Mouse (Mus musculus): ENCODE results near the gene Smoc1. TPM values are rescaled to one million over a fixed set of nuclear protein-coding genes. Genes with fewer than 3 reads are reported as not detected.

Gene Smoc1
- polyA plus RNA-seq, 1 experiment from 2014 or later, result 7.1 TPM

DNA sequence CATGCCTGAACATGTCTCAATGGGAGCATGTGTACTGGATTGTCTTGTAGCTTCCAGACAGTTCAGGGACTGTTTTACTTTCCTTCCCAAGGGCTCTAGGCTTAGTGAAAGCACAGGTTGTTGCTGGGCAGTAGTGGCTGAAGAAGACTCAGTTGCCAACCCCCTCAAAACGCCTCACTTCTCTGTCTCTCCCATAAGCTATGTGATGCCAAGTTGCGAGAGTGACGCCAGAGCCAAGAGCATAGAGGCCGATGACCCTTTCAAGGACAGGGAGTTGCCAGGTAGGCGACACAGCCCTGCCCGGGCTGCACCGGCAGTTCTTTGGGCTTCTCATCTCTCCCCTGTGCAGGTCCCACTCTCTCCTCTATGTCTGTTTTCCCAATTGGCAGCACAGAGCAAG is 141.4 kb downstream of the Smoc1 start:
- H3K27ac ChIP-seq (ENCODE audit: low read depth, low read length), result no peak overlapping the region
- WGBS, result 96% methylated on average over 7 of the region's 7 CpGs
- H3K4me3 ChIP-seq (ENCODE audit: low read depth, low read length), result no peak overlapping the region
- peaks cover 4% of the 10 kb centered on the region for H3K4me1 ChIP-seq (ENCODE audit: control insufficient read depth, insufficient read depth, low read length)
- no peak for DNase-seq (ENCODE audit: low spot score)
- no peak for ATAC-seq
- H3K27me3 ChIP-seq (replicated peaks; ENCODE audit: control insufficient read depth, insufficient read depth, low read length), result no peaks in the 10 kb centered on the region
- no peak overlapping the region for H3K4me2 ChIP-seq (ENCODE audit: low read length)
- no peaks in the 10 kb centered on the region for H3K9me3 ChIP-seq (replicated peaks; ENCODE audit: control insufficient read depth, low read length)
- H3K9ac ChIP-seq (ENCODE audit: low read length), result no peak overlapping the region
- H3K36me3 ChIP-seq (ENCODE audit: control insufficient read depth, insufficient read depth, low read length), result no peaks in the 10 kb centered on the region

DNA sequence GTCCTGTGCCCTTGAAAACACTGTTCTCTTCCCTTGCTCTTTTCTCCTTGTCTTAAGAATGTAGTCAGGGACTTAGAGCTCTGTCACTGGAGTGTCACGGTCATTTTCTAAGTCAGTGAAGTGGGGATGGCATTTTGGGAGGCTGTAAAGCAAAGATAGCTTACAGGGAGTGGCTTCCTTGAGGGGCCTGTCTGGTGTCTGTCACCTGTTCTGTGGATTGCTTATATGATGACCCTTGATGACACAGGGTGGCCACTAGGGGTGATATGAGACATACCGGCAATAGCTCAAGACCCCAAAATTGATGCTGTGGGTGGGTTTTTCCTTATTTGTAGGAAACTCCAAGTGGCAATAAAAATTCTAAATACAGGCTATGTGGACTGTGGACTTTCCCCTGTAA is 141.9 kb downstream of the Smoc1 start:
- no peak for ATAC-seq
- WGBS, result 84% methylated on average over 2 of the region's 2 CpGs
- peaks cover 4% of the 10 kb centered on the region for H3K4me1 ChIP-seq (ENCODE audit: control insufficient read depth, insufficient read depth, low read length)
- H3K9ac ChIP-seq (ENCODE audit: low read length), result no peak overlapping the region
- no peaks in the 10 kb centered on the region for H3K36me3 ChIP-seq (ENCODE audit: control insufficient read depth, insufficient read depth, low read length)
- H3K9me3 ChIP-seq (replicated peaks; ENCODE audit: control insufficient read depth, low read length), result no peaks in the 10 kb centered on the region
- no peak overlapping the region for H3K4me3 ChIP-seq (ENCODE audit: low read depth, low read length)
- no peak overlapping the region for H3K4me2 ChIP-seq (ENCODE audit: low read length)
- no peak for DNase-seq (ENCODE audit: low spot score)
- no peaks in the 10 kb centered on the region for H3K27me3 ChIP-seq (replicated peaks; ENCODE audit: control insufficient read depth, insufficient read depth, low read length)
- no peak overlapping the region for H3K27ac ChIP-seq (ENCODE audit: low read depth, low read length)

GRCm38 (mm10) chr12:81170076-81170475 is 143.5 kb downstream of the Smoc1 start:
- no peaks in the 10 kb centered on the region for H3K36me3 ChIP-seq (ENCODE audit: control insufficient read depth, insufficient read depth, low read length)
- WGBS, result 88% methylated on average over 2 of the region's 2 CpGs
- no peak overlapping the region for H3K4me2 ChIP-seq (ENCODE audit: low read length)
- H3K9ac ChIP-seq (ENCODE audit: low read length), result no peak overlapping the region
- no peak overlapping the region for H3K27ac ChIP-seq (ENCODE audit: low read depth, low read length)
- no peak for ATAC-seq
- no peaks in the 10 kb centered on the region for H3K9me3 ChIP-seq (replicated peaks; ENCODE audit: control insufficient read depth, low read length)
- no peak for DNase-seq (ENCODE audit: low spot score)
- H3K4me1 ChIP-seq (ENCODE audit: control insufficient read depth, insufficient read depth, low read length), result peaks cover 4% of the 10 kb centered on the region
- H3K4me3 ChIP-seq (ENCODE audit: low read depth, low read length), result no peak overlapping the region
- no peaks in the 10 kb centered on the region for H3K27me3 ChIP-seq (replicated peaks; ENCODE audit: control insufficient read depth, insufficient read depth, low read length)

DNA sequence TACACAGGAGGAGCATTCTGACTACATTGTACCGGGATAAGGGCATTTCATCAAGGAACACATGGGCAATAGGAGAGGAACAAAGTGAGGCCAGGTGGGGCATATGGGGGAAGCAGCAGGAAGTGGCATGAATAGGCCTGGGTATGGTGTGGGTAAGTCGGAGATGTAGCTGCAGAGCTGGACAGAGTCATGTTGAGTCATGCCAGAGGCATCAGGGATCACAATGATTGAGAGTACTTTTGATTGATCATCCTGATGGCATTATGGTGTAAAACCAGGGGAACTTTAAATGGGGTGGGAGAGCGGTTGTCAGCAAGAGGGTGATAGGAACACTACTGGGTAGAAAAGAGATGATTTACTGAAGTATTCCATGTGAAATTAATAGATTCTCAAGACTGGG is 146.4 kb downstream of the Smoc1 start:
- ATAC-seq (no peak), DNase-seq (ENCODE audit: low spot score) (no peak)
- 85% methylated on average over 3 of the region's 3 CpGs for WGBS
- Histone ChIP-seq H3K9me3 (replicated peaks; ENCODE audit: control insufficient read depth, low read length) (no peaks in the 10 kb centered on the region), H3K4me1 (ENCODE audit: control insufficient read depth, insufficient read depth, low read length) (no peaks in the 10 kb centered on the region), H3K4me3 (ENCODE audit: low read depth, low read length) (no peak overlapping the region), H3K9ac (ENCODE audit: low read length) (no peak overlapping the region), H3K36me3 (ENCODE audit: control insufficient read depth, insufficient read depth, low read length) (no peaks in the 10 kb centered on the region), H3K27ac (ENCODE audit: low read depth, low read length) (no peak overlapping the region), H3K4me2 (ENCODE audit: low read length) (no peak overlapping the region), H3K27me3 (replicated peaks; ENCODE audit: control insufficient read depth, insufficient read depth, low read length) (no peaks in the 10 kb centered on the region)

DNA sequence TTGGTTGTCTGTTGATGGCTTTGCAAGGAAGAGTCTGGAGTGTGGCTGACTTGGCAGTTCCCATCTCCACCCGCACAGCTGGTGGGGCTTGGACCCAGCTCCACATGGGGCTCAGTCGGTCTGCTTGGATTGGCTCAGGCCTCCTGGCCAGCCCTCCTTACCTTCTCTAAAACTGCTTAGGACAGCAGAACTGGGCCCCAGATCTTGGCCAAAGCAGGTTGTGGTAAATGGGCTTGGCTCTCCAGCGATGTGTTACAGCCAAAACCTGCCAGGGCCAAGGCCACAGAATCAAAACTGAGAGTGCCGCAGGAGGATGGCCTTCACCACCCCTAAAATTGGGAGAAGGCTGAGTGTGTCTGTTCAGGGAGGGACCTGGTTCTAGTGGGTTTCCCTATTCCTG is 147.3 kb downstream of the Smoc1 start:
- no peak overlapping the region for H3K9ac ChIP-seq (ENCODE audit: low read length)
- ATAC-seq (no peak), DNase-seq (ENCODE audit: low spot score) (no peak)
- H3K27ac ChIP-seq (ENCODE audit: low read depth, low read length), result no peak overlapping the region
- no peaks in the 10 kb centered on the region for H3K27me3 ChIP-seq (replicated peaks; ENCODE audit: control insufficient read depth, insufficient read depth, low read length)
- no peaks in the 10 kb centered on the region for H3K36me3 ChIP-seq (ENCODE audit: control insufficient read depth, insufficient read depth, low read length)
- no peak overlapping the region for H3K4me2 ChIP-seq (ENCODE audit: low read length)
- no peaks in the 10 kb centered on the region for H3K4me1 ChIP-seq (ENCODE audit: control insufficient read depth, insufficient read depth, low read length)
- H3K4me3 ChIP-seq (ENCODE audit: low read depth, low read length), result no peak overlapping the region
- H3K9me3 ChIP-seq (replicated peaks; ENCODE audit: control insufficient read depth, low read length), result no peaks in the 10 kb centered on the region
- 88% methylated on average over 4 of the region's 4 CpGs for WGBS

DNA sequence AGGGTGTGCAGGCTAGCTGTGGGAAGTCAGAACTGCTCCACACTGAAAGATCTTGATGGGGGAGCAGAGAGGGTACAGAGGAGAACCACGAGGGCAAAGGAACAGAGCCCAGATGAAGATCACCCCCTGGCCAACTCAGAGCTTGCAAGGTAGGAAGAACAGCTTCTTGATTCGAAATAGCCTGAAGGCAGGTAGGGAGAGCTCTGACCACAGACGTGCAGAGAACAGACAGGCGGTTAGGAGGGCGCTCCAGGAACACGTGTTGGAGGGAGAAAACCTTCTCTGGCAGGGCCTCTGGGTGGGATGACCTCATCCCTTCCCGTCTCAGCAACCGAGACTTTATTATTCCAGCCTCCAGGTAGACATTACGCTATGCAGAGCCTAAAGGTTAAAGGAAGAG is 148.6 kb downstream of the Smoc1 start:
- no peak overlapping the region for H3K27ac ChIP-seq (ENCODE audit: low read depth, low read length)
- no peaks in the 10 kb centered on the region for H3K36me3 ChIP-seq (ENCODE audit: control insufficient read depth, insufficient read depth, low read length)
- 61% methylated on average over 9 of the region's 9 CpGs for WGBS
- no peaks in the 10 kb centered on the region for H3K4me1 ChIP-seq (ENCODE audit: control insufficient read depth, insufficient read depth, low read length)
- ATAC-seq (no peak), DNase-seq (ENCODE audit: low spot score) (no peak)
- no peak overlapping the region for H3K4me3 ChIP-seq (ENCODE audit: low read depth, low read length)
- no peak overlapping the region for H3K9ac ChIP-seq (ENCODE audit: low read length)
- H3K27me3 ChIP-seq (replicated peaks; ENCODE audit: control insufficient read depth, insufficient read depth, low read length), result no peaks in the 10 kb centered on the region
- H3K4me2 ChIP-seq (ENCODE audit: low read length), result no peak overlapping the region
- H3K9me3 ChIP-seq (replicated peaks; ENCODE audit: control insufficient read depth, low read length), result no peaks in the 10 kb centered on the region

- Histone ChIP-seq H3K4me2 (ENCODE audit: low read length) (no peak overlapping the region), H3K4me1 (ENCODE audit: control insufficient read depth, insufficient read depth, low read length) (no peaks in the 10 kb centered on the region), H3K27me3 (replicated peaks; ENCODE audit: control insufficient read depth, insufficient read depth, low read length) (no peaks in the 10 kb centered on the region), H3K9me3 (replicated peaks; ENCODE audit: control insufficient read depth, low read length) (no peaks in the 10 kb centered on the region), H3K4me3 (ENCODE audit: low read depth, low read length) (no peak overlapping the region), H3K27ac (ENCODE audit: low read depth, low read length) (no peak overlapping the region), H3K9ac (ENCODE audit: low read length) (no peak overlapping the region), H3K36me3 (ENCODE audit: control insufficient read depth, insufficient read depth, low read length) (no peaks in the 10 kb centered on the region)
- 51% methylated on average over 3 of the region's 3 CpGs for WGBS
- DNase-seq (ENCODE audit: low spot score) (peak; percentile 68), ATAC-seq (peak; percentile 42; the same call in 1 of the 2 replicates)
These were observed 155.5 kb downstream of the Smoc1 start for GRCm38 (mm10) chr12:81182073-81182472.

- WGBS, result 92% methylated on average over 2 of the region's 2 CpGs
- H3K9me3 ChIP-seq (replicated peaks; ENCODE audit: control insufficient read depth, low read length), result no peaks in the 10 kb centered on the region
- H3K27me3 ChIP-seq (replicated peaks; ENCODE audit: control insufficient read depth, insufficient read depth, low read length), result no peaks in the 10 kb centered on the region
- no peak overlapping the region for H3K4me2 ChIP-seq (ENCODE audit: low read length)
- ATAC-seq (no peak), DNase-seq (ENCODE audit: low spot score) (no peak)
- no peaks in the 10 kb centered on the region for H3K36me3 ChIP-seq (ENCODE audit: control insufficient read depth, insufficient read depth, low read length)
- no peak overlapping the region for H3K27ac ChIP-seq (ENCODE audit: low read depth, low read length)
- no peak overlapping the region for H3K4me3 ChIP-seq (ENCODE audit: low read depth, low read length)
- H3K4me1 ChIP-seq (ENCODE audit: control insufficient read depth, insufficient read depth, low read length), result no peaks in the 10 kb centered on the region
- no peak overlapping the region for H3K9ac ChIP-seq (ENCODE audit: low read length)
These were observed 158.4 kb downstream of the Smoc1 start for GRCm38 (mm10) chr12:81184967-81185366.

GRCm38 (mm10) chr12:81186081-81186480 is 159.5 kb downstream of the Smoc1 start:
- DNase-seq (ENCODE audit: low spot score), result no peak
- Histone ChIP-seq H3K36me3 (ENCODE audit: control insufficient read depth, insufficient read depth, low read length) (no peaks in the 10 kb centered on the region), H3K4me3 (ENCODE audit: low read depth, low read length) (no peak overlapping the region), H3K9ac (ENCODE audit: low read length) (no peak overlapping the region), H3K4me2 (ENCODE audit: low read length) (no peak overlapping the region), H3K27ac (ENCODE audit: low read depth, low read length) (no peak overlapping the region), H3K9me3 (replicated peaks; ENCODE audit: control insufficient read depth, low read length) (no peaks in the 10 kb centered on the region), H3K4me1 (ENCODE audit: control insufficient read depth, insufficient read depth, low read length) (no peaks in the 10 kb centered on the region), H3K27me3 (replicated peaks; ENCODE audit: control insufficient read depth, insufficient read depth, low read length) (no peaks in the 10 kb centered on the region)
- ATAC-seq, result no peak
- WGBS, result 93% methylated on average over 4 of the region's 4 CpGs
